Mouse (Mus musculus) embryonic fibroblast, embryonic 13.5 days (primary cell): Measurements from ENCODE around the gene Cdc42bpb.

Experiments
- CTCF ChIP-seq: IDR thresholded peaks from 2 replicates; pipeline ENCODE4 v1.5.1; 2011; ENCODE audit warnings: mild to moderate bottlenecking, control low read depth, low read length, moderate library complexity, borderline replicate concordance; ENCODE audit not compliant: insufficient read depth
- POLR2A ChIP-seq: IDR thresholded peaks from 2 replicates; pipeline ENCODE4 v1.6.1; 2011; ENCODE audit warnings: low read depth, mild to moderate bottlenecking, control low read depth, low read length, moderate library complexity

DNA sequence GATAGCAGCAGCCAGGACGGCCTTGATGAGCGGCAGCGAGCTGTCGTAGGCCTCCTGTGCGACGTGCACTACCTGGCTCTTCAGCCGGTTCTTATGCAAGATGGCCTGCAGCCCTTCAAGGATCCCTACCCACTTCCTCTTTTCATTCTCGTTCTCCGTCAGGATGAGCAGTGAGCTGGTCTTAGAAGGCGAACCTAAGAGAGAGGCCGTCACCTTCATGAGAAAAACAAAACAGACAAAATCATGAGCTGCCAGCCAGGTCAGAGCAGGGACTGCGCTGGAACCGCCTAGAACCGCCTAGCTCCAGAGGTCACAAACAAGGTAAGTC is 75.5 kb downstream of the Cdc42bpb start:
- TF ChIP-seq CTCF, result no peak
- no peak for TF ChIP-seq POLR2A
